Mouse (Mus musculus): ENCODE results near the gene Iba57. TPM values are rescaled to one million over a fixed set of nuclear protein-coding genes. Genes with fewer than 3 reads are reported as not detected.
A peak's percentile ranks its signal among the peaks of the same experiment; 100 is the strongest.
"Not testable (repeated sequence)": the region's sequence is repeated elsewhere in the genome, so short reads cannot be mapped to it uniquely, and the experiment has no call there.

Gene Iba57
- total RNA-seq (2021) = 10 to 100 TPM; 15.1 to 16.1 TPM

GRCm38 (mm10) chr11:59163255-59164236 is at the start of gene Iba57:
TSS of gene Iba57 (minus strand) at chr11:59163739.
- intact Hi-C loops (cut with DNase I) = loop anchor here (5.0 kb wide), 2 partner anchors 39 to 64 kb away; partner anchors contain the start of genes Arf1 and Mrpl55

GRCm38 (mm10) chr11:59212892-59213494 is 49.5 kb upstream of the Iba57 start:
- intact Hi-C loops (cut with DNase I) = no loop called here
- DNase-seq (ENCODE audit: low spot score) = no peak

More at GRCm38 (mm10) chr11:59163255-59164236, at the start of gene Iba57:
- peak; percentile 98 for DNase-seq (ENCODE audit: low spot score)

GRCm38 (mm10) chr11:59212320-59212719 is 48.8 kb upstream of the Iba57 start:
- DNase-seq (ENCODE audit: low spot score); intact Hi-C loops (cut with DNase I): not testable (repeated sequence)

- intact Hi-C loops (cut with DNase I); DNase-seq (ENCODE audit: low spot score): not testable (repeated sequence)
These were observed 48.0 kb upstream of the Iba57 start for GRCm38 (mm10) chr11:59211561-59211960.

GRCm38 (mm10) chr11:59210020-59210419 is 46.5 kb upstream of the Iba57 start:
- no peak for DNase-seq (ENCODE audit: low spot score)
- intact Hi-C loops (cut with DNase I) = no loop called here

GRCm38 (mm10) chr11:59209580-59209979 is 46.0 kb upstream of the Iba57 start:
- intact Hi-C loops (cut with DNase I) = no loop called here

GRCm38 (mm10) chr11:59209003-59209441 is 45.5 kb upstream of the Iba57 start:
- intact Hi-C loops (cut with DNase I) = no loop called here
- no peak for DNase-seq (ENCODE audit: low spot score)

More at GRCm38 (mm10) chr11:59209580-59209979, 46.0 kb upstream of the Iba57 start:
- no peak for DNase-seq (ENCODE audit: low spot score)

GRCm38 (mm10) chr11:59208153-59208831 is 44.8 kb upstream of the Iba57 start, which contains the start of gene 2310033P09Rik:
TSS of gene 2310033P09Rik (plus strand) at chr11:59208321.
- peak; percentile 91 for DNase-seq (ENCODE audit: low spot score)
- intact Hi-C loops (cut with DNase I) = no loop called here

GRCm38 (mm10) chr11:59202081-59202995 is 38.8 kb upstream of the Iba57 start, which contains the start of gene Mrpl55:
TSS of gene Mrpl55 (plus strand) at chr11:59202486.
- intact Hi-C loops (cut with DNase I) = loop anchor here (5.0 kb wide), 1 partner anchor 40 kb away; the partner anchor contains the start of gene Iba57
- peak; percentile 83 for DNase-seq (ENCODE audit: low spot score)

GRCm38 (mm10) chr11:59201216-59202002 is 37.9 kb upstream of the Iba57 start:
- intact Hi-C loops (cut with DNase I) = loop anchor here (5.0 kb wide), 1 partner anchor 39 kb away; the partner anchor contains the start of gene Iba57
- DNase-seq (ENCODE audit: low spot score) = no peak

GRCm38 (mm10) chr11:59196230-59196629 is 32.7 kb upstream of the Iba57 start:
- DNase-seq (ENCODE audit: low spot score) = no peak
- intact Hi-C loops (cut with DNase I) = no loop called here

GRCm38 (mm10) chr11:59192059-59192386 is 28.5 kb upstream of the Iba57 start, which contains the start of gene Guk1:
TSS of gene Guk1 (minus strand) at chr11:59192212.
- intact Hi-C loops (cut with DNase I) = no loop called here
- no peak for DNase-seq (ENCODE audit: low spot score)

- DNase-seq (ENCODE audit: low spot score) = peak; percentile 82
- intact Hi-C loops (cut with DNase I) = no loop called here
These were observed 27.9 kb upstream of the Iba57 start for GRCm38 (mm10) chr11:59191231-59192058.

- intact Hi-C loops (cut with DNase I) = no loop called here
- no peak for DNase-seq (ENCODE audit: low spot score)
These were observed 24.2 kb upstream of the Iba57 start for GRCm38 (mm10) chr11:59187706-59188105.

- DNase-seq (ENCODE audit: low spot score) = no peak
- intact Hi-C loops (cut with DNase I) = loop anchor here (2.0 kb wide), 1 partner anchor 25 kb away; no protein-coding TSS in a partner anchor
These were observed 22.0 kb upstream of the Iba57 start for GRCm38 (mm10) chr11:59185490-59185889.

- DNase-seq (ENCODE audit: low spot score) = peak; percentile 46
- intact Hi-C loops (cut with DNase I) = loop anchor here (2.0 to 5.0 kb wide), 2 partner anchors 23 to 82 kb away; no protein-coding TSS in a partner anchor
These were observed 20.3 kb upstream of the Iba57 start for GRCm38 (mm10) chr11:59183821-59184220.

- intact Hi-C loops (cut with DNase I) = loop anchor here (5.0 kb wide), 1 partner anchor 81 kb away; no protein-coding TSS in a partner anchor
- peak; percentile 65 for DNase-seq (ENCODE audit: low spot score)
These were observed 19.4 kb upstream of the Iba57 start, which contains the start of gene Gjc2 for GRCm38 (mm10) chr11:59182864-59183331. TSS of gene Gjc2 (minus strand) at chr11:59183213.
